Mouse (Mus musculus): ENCODE data around the gene Msi2. TPM values are rescaled to one million over a fixed set of nuclear protein-coding genes. Genes with fewer than 3 reads are reported as not detected.

Msi2 gene
- polyA plus RNA-seq, 1 experiment: 78.5 TPM

GRCm38 (mm10) chr11:88334893-88335292 is 383.4 kb downstream of the Msi2 start:
- no peak for TF ChIP-seq POLR2A (IDR thresholded peaks at IDR 0.05; ENCODE audit: insufficient read depth, low read depth, low read length)
- no peak for TF ChIP-seq CTCF (IDR thresholded peaks at IDR 0.05; ENCODE audit: insufficient read depth, low read depth, low read length)
- Histone ChIP-seq H3K4me1 (ENCODE audit: control insufficient read depth, insufficient read depth, low read length) (peaks cover 9% of the 10 kb centered on the region), H3K27ac (ENCODE audit: insufficient read depth, low read depth, low read length) (no peak overlapping the region), H3K4me3 (ENCODE audit: insufficient read depth, low read depth, low read length) (no peak overlapping the region)
- WGBS: 40% methylated on average over 5 of the region's 5 CpGs

DNA sequence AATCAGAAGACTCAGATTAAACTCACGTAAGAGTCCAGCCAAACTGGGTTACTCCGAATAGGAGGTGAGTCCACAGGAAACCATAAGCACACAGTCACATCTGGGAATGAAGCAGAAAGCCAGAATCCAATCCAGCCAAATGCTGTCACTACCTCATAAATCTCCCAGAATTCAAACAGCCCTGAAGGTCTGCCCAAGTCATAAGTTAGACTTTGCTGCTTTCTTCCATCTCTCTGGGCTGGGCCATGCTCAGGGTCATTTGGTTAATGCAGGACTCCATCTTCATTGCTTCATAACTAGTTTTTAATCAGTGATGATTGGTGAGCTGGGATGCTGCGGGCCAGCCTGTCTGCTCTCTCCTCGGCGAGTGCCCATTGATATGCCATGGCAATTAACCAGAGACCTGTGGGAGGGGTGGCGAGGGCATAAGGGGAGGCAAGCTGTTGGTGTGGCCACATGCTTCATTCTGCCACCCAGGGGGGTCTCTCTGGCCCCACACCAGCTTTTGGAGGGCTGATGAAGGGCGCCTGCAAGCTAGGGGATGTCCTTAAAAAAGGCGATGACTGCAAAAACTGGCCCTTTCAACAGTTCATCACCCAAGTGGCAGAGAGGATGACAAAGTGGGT is 385.9 kb downstream of the Msi2 start:
- TF ChIP-seq POLR2A (IDR thresholded peaks at IDR 0.05; ENCODE audit: insufficient read depth, low read depth, low read length): no peak
- no peak for TF ChIP-seq CTCF (IDR thresholded peaks at IDR 0.05; ENCODE audit: insufficient read depth, low read depth, low read length)

DNA sequence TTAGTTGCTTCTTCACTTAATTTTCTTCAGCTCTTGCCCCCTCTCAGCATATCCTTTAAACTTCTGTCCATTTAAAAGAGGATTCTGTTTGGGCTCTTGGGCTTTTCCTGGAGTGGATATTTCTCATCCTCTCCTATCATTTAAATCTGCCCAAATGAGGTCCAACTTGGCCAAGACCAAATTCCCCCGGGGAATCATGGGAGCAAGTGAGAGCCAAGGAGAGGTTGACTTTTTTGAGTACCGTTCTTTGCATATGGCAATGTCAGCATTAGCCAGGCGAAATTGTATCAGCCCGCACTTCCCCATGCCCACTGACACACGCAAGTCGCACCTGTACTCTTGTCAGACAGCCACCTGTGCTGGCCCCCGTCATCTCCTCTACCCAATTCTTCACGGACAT is 386.6 kb downstream of the Msi2 start:
- Histone ChIP-seq H3K27ac (ENCODE audit: insufficient read depth, low read depth, low read length) (no peak overlapping the region), H3K4me1 (ENCODE audit: control insufficient read depth, insufficient read depth, low read length) (peaks cover 13% of the 10 kb centered on the region), H3K4me3 (ENCODE audit: insufficient read depth, low read depth, low read length) (no peak overlapping the region)
- no peak for TF ChIP-seq POLR2A (IDR thresholded peaks at IDR 0.05; ENCODE audit: insufficient read depth, low read depth, low read length)
- WGBS: 94% methylated on average over 8 of the region's 8 CpGs

More for the DNA sequence above, 385.9 kb downstream of the Msi2 start:
- no peak overlapping the region for H3K27ac ChIP-seq (ENCODE audit: insufficient read depth, low read depth, low read length)
- WGBS: 88% methylated on average over 8 of the region's 8 CpGs
- H3K4me1 ChIP-seq (ENCODE audit: control insufficient read depth, insufficient read depth, low read length): peaks cover 9% of the 10 kb centered on the region
- H3K4me3 ChIP-seq (ENCODE audit: insufficient read depth, low read depth, low read length): no peak overlapping the region

- Histone ChIP-seq H3K27ac (ENCODE audit: insufficient read depth, low read depth, low read length) (no peak overlapping the region), H3K4me1 (ENCODE audit: control insufficient read depth, insufficient read depth, low read length) (peaks cover 14% of the 10 kb centered on the region), H3K4me3 (ENCODE audit: insufficient read depth, low read depth, low read length) (no peak overlapping the region)
- WGBS: 31% methylated on average over 11 of the region's 11 CpGs
- TF ChIP-seq CTCF (IDR thresholded peaks at IDR 0.05; ENCODE audit: insufficient read depth, low read depth, low read length): no peak
- TF ChIP-seq POLR2A (IDR thresholded peaks at IDR 0.05; ENCODE audit: insufficient read depth, low read depth, low read length): no peak
Measured at GRCm38 (mm10) chr11:88330799-88331198, 387.5 kb downstream of the Msi2 start.

GRCm38 (mm10) chr11:88328813-88329595 is 389.3 kb downstream of the Msi2 start:
- TF ChIP-seq CTCF (IDR thresholded peaks at IDR 0.05; ENCODE audit: insufficient read depth, low read depth, low read length) (no peak), POLR2A (IDR thresholded peaks at IDR 0.05; ENCODE audit: insufficient read depth, low read depth, low read length) (no peak)
- H3K4me3 ChIP-seq (ENCODE audit: insufficient read depth, low read depth, low read length): no peak overlapping the region
- no peak overlapping the region for H3K27ac ChIP-seq (ENCODE audit: insufficient read depth, low read depth, low read length)
- peaks cover 13% of the 10 kb centered on the region; the same call in 1 of the 2 replicates for H3K4me1 ChIP-seq (ENCODE audit: control insufficient read depth, insufficient read depth, low read length)
- 75% methylated on average over 17 of the region's 17 CpGs for WGBS

- Histone ChIP-seq H3K4me1 (ENCODE audit: control insufficient read depth, insufficient read depth, low read length) (peaks cover 13% of the 10 kb centered on the region; the same call in 1 of the 2 replicates), H3K4me3 (ENCODE audit: insufficient read depth, low read depth, low read length) (no peak overlapping the region)
- 52% methylated on average over 4 of the region's 4 CpGs for WGBS
Measured at GRCm38 (mm10) chr11:88327016-88327415, 391.3 kb downstream of the Msi2 start.

DNA sequence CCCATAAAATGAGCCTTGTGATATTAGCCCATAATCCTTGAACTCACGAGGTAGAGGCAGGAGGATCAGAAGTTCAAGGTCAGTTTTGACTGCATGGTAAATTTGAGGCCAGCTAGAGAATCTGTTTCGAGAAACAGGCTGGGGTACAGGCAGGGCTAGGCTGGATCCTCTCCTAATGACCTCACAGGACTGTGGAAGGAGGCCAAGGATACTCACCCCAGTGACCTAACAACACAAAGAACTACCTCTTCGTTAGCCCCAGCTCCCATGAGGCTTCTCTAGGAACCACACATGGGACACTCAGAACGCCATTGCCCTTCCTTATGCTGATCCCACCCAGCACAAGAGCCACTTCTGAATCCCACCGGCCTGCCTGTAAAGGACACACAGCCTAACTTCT is 399.5 kb downstream of the Msi2 start:
- no peak overlapping the region for H3K27ac ChIP-seq (ENCODE audit: insufficient read depth, low read depth, low read length)
- H3K4me3 ChIP-seq (ENCODE audit: insufficient read depth, low read depth, low read length): no peak overlapping the region
- TF ChIP-seq CTCF (IDR thresholded peaks at IDR 0.05; ENCODE audit: insufficient read depth, low read depth, low read length): no peak
- TF ChIP-seq POLR2A (IDR thresholded peaks at IDR 0.05; ENCODE audit: insufficient read depth, low read depth, low read length): no peak
- 83% methylated on average over 5 of the region's 5 CpGs for WGBS
- H3K4me1 ChIP-seq (ENCODE audit: control insufficient read depth, insufficient read depth, low read length): no peaks in the 10 kb centered on the region

More at GRCm38 (mm10) chr11:88327016-88327415, 391.3 kb downstream of the Msi2 start:
- TF ChIP-seq CTCF (IDR thresholded peaks at IDR 0.05; ENCODE audit: insufficient read depth, low read depth, low read length) (no peak), POLR2A (IDR thresholded peaks at IDR 0.05; ENCODE audit: insufficient read depth, low read depth, low read length) (no peak)
- no peak overlapping the region for H3K27ac ChIP-seq (ENCODE audit: insufficient read depth, low read depth, low read length)

- no peak overlapping the region for H3K27ac ChIP-seq (ENCODE audit: insufficient read depth, low read depth, low read length)
- no peak for TF ChIP-seq POLR2A (IDR thresholded peaks at IDR 0.05; ENCODE audit: insufficient read depth, low read depth, low read length)
- no peak for TF ChIP-seq CTCF (IDR thresholded peaks at IDR 0.05; ENCODE audit: insufficient read depth, low read depth, low read length)
- no peaks in the 10 kb centered on the region for H3K4me1 ChIP-seq (ENCODE audit: control insufficient read depth, insufficient read depth, low read length)
- H3K4me3 ChIP-seq (ENCODE audit: insufficient read depth, low read depth, low read length): no peak overlapping the region
- WGBS: 90% methylated on average over 5 of the region's 5 CpGs
Measured at GRCm38 (mm10) chr11:88315393-88315792, 402.9 kb downstream of the Msi2 start.

DNA sequence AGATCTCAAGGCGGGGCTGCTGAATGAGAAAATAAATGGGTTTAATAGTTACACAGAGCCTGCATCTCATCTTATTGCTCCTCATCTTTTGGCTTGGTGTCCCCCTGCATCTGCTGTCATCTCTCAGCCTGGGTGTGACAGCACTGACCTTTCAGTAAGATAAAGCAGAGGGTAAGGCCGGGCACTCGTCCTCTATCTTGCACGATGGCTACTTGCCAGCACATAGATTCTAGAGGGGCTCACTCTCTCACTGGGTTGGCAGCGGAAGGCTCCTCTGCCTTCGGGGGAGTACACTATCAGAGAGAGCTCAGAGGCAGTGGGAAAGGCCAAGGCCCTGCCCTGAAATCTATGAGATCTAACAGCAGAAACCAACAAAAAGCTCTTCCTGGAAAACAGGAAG is 403.8 kb downstream of the Msi2 start:
- Histone ChIP-seq H3K4me1 (ENCODE audit: control insufficient read depth, insufficient read depth, low read length) (no peaks in the 10 kb centered on the region), H3K27ac (ENCODE audit: insufficient read depth, low read depth, low read length) (no peak overlapping the region), H3K4me3 (ENCODE audit: insufficient read depth, low read depth, low read length) (no peak overlapping the region)
- WGBS: 80% methylated on average over 6 of the region's 6 CpGs
- TF ChIP-seq CTCF (IDR thresholded peaks at IDR 0.05; ENCODE audit: insufficient read depth, low read depth, low read length) (no peak), POLR2A (IDR thresholded peaks at IDR 0.05; ENCODE audit: insufficient read depth, low read depth, low read length) (no peak)

All from olfactory bulb, adult 2 months (tissue).